10 mouse cellular contexts compared by ENCODE assay signal in the genomic region with DNA sequence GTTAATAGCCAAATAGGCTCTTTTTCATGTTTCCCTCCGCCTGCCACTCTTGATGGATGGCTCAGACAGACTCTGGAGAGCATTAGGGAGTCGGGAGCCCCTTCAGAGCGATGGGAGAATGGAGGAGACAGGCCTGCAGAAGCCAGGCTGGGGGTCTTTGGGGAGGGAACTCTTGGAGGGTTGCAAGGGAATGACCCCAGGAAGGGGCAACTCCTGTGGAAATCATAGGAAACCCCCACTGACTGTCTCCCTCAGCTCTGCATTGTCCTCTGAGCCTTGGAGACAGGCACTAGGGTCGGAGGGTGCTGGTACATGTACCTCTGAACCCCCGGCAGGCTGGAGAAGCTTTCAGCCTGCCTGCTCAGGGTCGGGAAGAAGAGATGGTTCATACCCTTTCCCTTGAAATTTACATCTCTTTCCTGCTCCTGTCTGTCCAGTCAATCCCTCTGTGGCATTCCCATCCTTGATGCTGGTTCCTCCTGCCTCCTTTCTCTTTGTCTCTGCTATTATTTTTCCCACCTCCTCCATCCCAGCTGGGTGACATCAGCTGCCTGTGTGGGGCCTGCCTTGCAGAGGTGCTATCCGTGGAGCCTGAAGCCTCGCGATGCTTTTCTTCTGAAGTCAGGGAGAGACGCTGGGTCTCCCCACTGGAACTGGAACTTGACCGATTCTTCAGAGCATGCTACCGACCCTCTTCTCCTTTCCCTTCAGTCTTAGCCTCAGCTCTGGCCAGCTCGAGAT. TPM values are rescaled to one million over a fixed set of nuclear protein-coding genes. Genes with fewer than 3 reads are reported as not detected.
DNase-seq lines count a peak whose midpoint lies in the region; ATAC-seq and TF ChIP-seq lines count a peak whose summit lies in the region.
"Had no signal": no experiment of that assay in that cellular context is flagged by ENCODE, and none has a peak within 500 bp of the region (broad histone marks: within the 10 kb centered on the region; RNA-seq: fewer than 3 reads in every experiment).

No protein-coding gene starts in this region.

- H3K27me3 ChIP-seq in embryonic facial prominence, embryonic 12.5 days = no peaks in the 10 kb centered on the region
- peaks cover 24% of the 10 kb centered on the region for H3K27me3 ChIP-seq in intestine, postnatal 0 days (replicated peaks; ENCODE audit: control insufficient read depth, insufficient read depth, low read length)

- peak overlapping the region; percentile 20; the same call in 1 of the 2 replicates for H3K4me3 ChIP-seq in layer of hippocampus, adult 2 months
- peak overlapping the region; percentile 27 for H3K4me3 ChIP-seq in embryonic facial prominence, embryonic 12.5 days
- 0 out of 2 replicates have a peak overlapping the region, but pooled peaks have one; percentile 23 for H3K4me3 ChIP-seq in intestine, postnatal 0 days (ENCODE audit: low read depth, low read length)
- H3K4me3 ChIP-seq in olfactory bulb, adult 2 months (ENCODE audit: insufficient read depth, low read depth, low read length) = no peak overlapping the region

- H3K27ac ChIP-seq in layer of hippocampus, adult 2 months = peak overlapping the region; percentile 89
- peak overlapping the region; percentile 94 for H3K27ac ChIP-seq in embryonic facial prominence, embryonic 12.5 days
- no peak overlapping the region for H3K27ac ChIP-seq in intestine, postnatal 0 days (ENCODE audit: low read depth, low read length)
- H3K27ac ChIP-seq in olfactory bulb, adult 2 months (ENCODE audit: insufficient read depth, low read depth, low read length) = peak overlapping the region; percentile 87

- no peak for TF ChIP-seq CTCF in layer of hippocampus, adult 2 months (conservative IDR thresholded peaks at IDR 0.05)
- no peak for TF ChIP-seq CTCF in intestine, postnatal 0 days (IDR thresholded peaks at IDR 0.05; ENCODE audit: low read depth)
- TF ChIP-seq CTCF in olfactory bulb, adult 2 months (IDR thresholded peaks at IDR 0.05; ENCODE audit: insufficient read depth, low read depth, low read length) = no peak

- peak overlapping the region; percentile 28 for H3K9ac ChIP-seq in embryonic facial prominence, embryonic 12.5 days
- no peak overlapping the region; the same call in 1 of the 2 replicates for H3K9ac ChIP-seq in intestine, postnatal 0 days (ENCODE audit: low read depth, low read length)

- TF ChIP-seq POLR2A in olfactory bulb, adult 2 months (IDR thresholded peaks at IDR 0.05; ENCODE audit: insufficient read depth, low read depth, low read length) = no peak

- H3K4me2 ChIP-seq in embryonic facial prominence, embryonic 12.5 days (replicated peaks) = peak overlapping the region; percentile 56
- peak overlapping the region; percentile 64; the same call in 1 of the 2 replicates for H3K4me2 ChIP-seq in intestine, postnatal 0 days (replicated peaks; ENCODE audit: low read depth)

- 7% methylated on average over 13 of the region's 13 CpGs for WGBS in embryonic facial prominence, embryonic 12.5 days
- 22% methylated on average over 13 of the region's 13 CpGs for WGBS in intestine, postnatal 0 days
- WGBS in olfactory bulb, adult 2 months = 24% methylated on average over 13 of the region's 13 CpGs

- DNase-seq in layer of hippocampus, adult 2 months (ENCODE audit: low spot score in 2 of 2) = no peak
- DNase-seq in layer of hippocampus, adult 9-10 months (ENCODE audit: low spot score) = no peak
- no peak for DNase-seq in adrenal gland, adult 8-10 months
- no peak for DNase-seq in kidney, postnatal 36 days
- no peak for DNase-seq in cerebellum, adult 8-10 months

- peaks cover 47% of the 10 kb centered on the region for H3K4me1 ChIP-seq in embryonic facial prominence, embryonic 12.5 days
- H3K4me1 ChIP-seq in intestine, postnatal 0 days (replicated peaks; ENCODE audit: control insufficient read depth, insufficient read depth, low read length) = no peaks in the 10 kb centered on the region
- peaks cover 36% of the 10 kb centered on the region for H3K4me1 ChIP-seq in olfactory bulb, adult 2 months (ENCODE audit: control insufficient read depth, insufficient read depth, low read length)

- no peaks in the 10 kb centered on the region for H3K36me3 ChIP-seq in embryonic facial prominence, embryonic 12.5 days
- no peaks in the 10 kb centered on the region for H3K36me3 ChIP-seq in intestine, postnatal 0 days (ENCODE audit: control insufficient read depth, insufficient read depth)

- H3K9me3 ChIP-seq in embryonic facial prominence, embryonic 12.5 days = no peaks in the 10 kb centered on the region
- H3K9me3 ChIP-seq in intestine, postnatal 0 days (ENCODE audit: control insufficient read depth) = no peaks in the 10 kb centered on the region

- no peak; the same call in 1 of the 2 replicates for ATAC-seq in embryonic facial prominence, embryonic 12.5 days (ENCODE audit: insufficient number of reproducible peaks, insufficient read depth, low FRiP score, low TSS enrichment)
- no peak for ATAC-seq in intestine, postnatal 0 days

RNA-seq across cellular contexts. Expression of gene Copz2, which starts 26.8 kb away (rescaled TPM):
- total RNA-seq in layer of hippocampus, adult 2 months (2021) = 1 to 10 TPM; 5.9 to 7.0 TPM
- 88.9 and 94.3 TPM in 2 replicates for polyA plus RNA-seq in embryonic facial prominence, embryonic 12.5 days (2016; fragmentation: Nextera tagmentation; extraction: Ambion mirVana)
- 46.8 and 47.6 TPM in 2 replicates for polyA plus RNA-seq in intestine, postnatal 0 days (2015; fragmentation: Nextera tagmentation; extraction: Ambion mirVana)
- polyA plus RNA-seq in olfactory bulb, adult 2 months (2012; ENCODE audit: insufficient read depth, insufficient read length, low replicate concordance, missing spikeins) = not detected in 2 replicates
- 10 to 100 TPM; 60.6 to 73.0 (median 64.0) TPM for total RNA-seq in adrenal gland, adult 8-10 months (2022)
- total RNA-seq: neutrophil, adult 5-6 weeks had no signal

RNA-seq across cellular contexts. Expression of gene Cdk5rap3, which starts 39.8 kb away (rescaled TPM):
- total RNA-seq in layer of hippocampus, adult 2 months (2021) = 10 to 100 TPM; 34.5 to 41.6 TPM
- 88.2 and 96.5 TPM in 2 replicates for polyA plus RNA-seq in embryonic facial prominence, embryonic 12.5 days (2016; fragmentation: Nextera tagmentation; extraction: Ambion mirVana)
- 64.1 and 68.9 TPM in 2 replicates for polyA plus RNA-seq in intestine, postnatal 0 days (2015; fragmentation: Nextera tagmentation; extraction: Ambion mirVana)
- polyA plus RNA-seq in olfactory bulb, adult 2 months (2012; ENCODE audit: insufficient read depth, insufficient read length, low replicate concordance, missing spikeins) = not detected in 2 replicates
- total RNA-seq in adrenal gland, adult 8-10 months (2022) = 10 to 100 TPM; 55.2 to 82.1 (median 71.5) TPM

RNA-seq across cellular contexts. Expression of gene Nfe2l1, which starts 46.7 kb away (rescaled TPM):
- total RNA-seq in layer of hippocampus, adult 2 months (2021) = 100 to 1,000 TPM; 221 to 229 TPM
- 72.6 and 75.8 TPM in 2 replicates for polyA plus RNA-seq in embryonic facial prominence, embryonic 12.5 days (2016; fragmentation: Nextera tagmentation; extraction: Ambion mirVana)
- 31.6 and 35.0 TPM in 2 replicates for polyA plus RNA-seq in intestine, postnatal 0 days (2015; fragmentation: Nextera tagmentation; extraction: Ambion mirVana)
- polyA plus RNA-seq in olfactory bulb, adult 2 months (2012; ENCODE audit: insufficient read depth, insufficient read length, low replicate concordance, missing spikeins) = 349 TPM in 1 of 2 replicates, not detected in the other
- total RNA-seq in adrenal gland, adult 8-10 months (2022) = 100 to 1,000 TPM; 460 to 743 (median 603) TPM

RNA-seq across cellular contexts. Expression of gene Prr15l, which starts 51.4 kb away (rescaled TPM):
- not detected for total RNA-seq in layer of hippocampus, adult 2 months (2021)
- polyA plus RNA-seq in embryonic facial prominence, embryonic 12.5 days (2016; fragmentation: Nextera tagmentation; extraction: Ambion mirVana) = 2.4 and 3.3 TPM in 2 replicates
- 138 and 141 TPM in 2 replicates for polyA plus RNA-seq in intestine, postnatal 0 days (2015; fragmentation: Nextera tagmentation; extraction: Ambion mirVana)
- polyA plus RNA-seq in olfactory bulb, adult 2 months (2012; ENCODE audit: insufficient read depth, insufficient read length, low replicate concordance, missing spikeins) = not detected in 2 replicates
- under 1 TPM in 3 of 4 experiments, not detected in 1; 0.28 to 0.70 (median 0.32) TPM for total RNA-seq in adrenal gland, adult 8-10 months (2022)
- total RNA-seq: gastrocnemius, adult 18-20 months had no signal

Comparison
In these comparisons a context has a peak if more than half of its experiments do, and no peak if none do; other contexts are left out.
1. RNA of gene Cdk5rap3, which starts 39.8 kb away (polyA plus RNA-seq): 88.2 to 96.5 TPM in embryonic facial prominence, embryonic 12.5 days and 64.1 to 68.9 TPM in intestine, postnatal 0 days; not detected in olfactory bulb, adult 2 months; every median in the first group is over 10 times any median in the second.